Mouse (Mus musculus): ENCODE measurements at regions not wholly inside any gene's neighbourhood (a gene's known extent, or its start where the extent isn't known, plus 50 kb on each side); places are given as distances from the start of the nearest gene placed in this dataset.

- DNase-seq (ENCODE audit: low spot score in 2 of 2): no peak
Observed at GRCm38 (mm10) chr15:36427334-36427733, 580.2 kb downstream of the Zfp706 start.

- DNase-seq (ENCODE audit: low spot score in 2 of 2): peak; percentile 38 to 58
Observed at GRCm38 (mm10) chr15:36425902-36426301, 581.7 kb downstream of the Zfp706 start.

GRCm38 (mm10) chr15:36424047-36424446 lies 583.5 kb downstream of the Zfp706 start:
- no peak for DNase-seq (ENCODE audit: low spot score in 2 of 2)

GRCm38 (mm10) chr15:36422781-36423180 lies 584.8 kb downstream of the Zfp706 start:
- DNase-seq (ENCODE audit: low spot score in 2 of 2): no peak

- DNase-seq (ENCODE audit: low spot score in 2 of 2): no peak
Observed at GRCm38 (mm10) chr15:36419943-36420480, 587.6 kb downstream of the Zfp706 start.

- DNase-seq (ENCODE audit: low spot score in 2 of 2): no peak
Observed at GRCm38 (mm10) chr15:36417426-36417825, 590.1 kb downstream of the Zfp706 start.

- no peak for DNase-seq (ENCODE audit: low spot score in 2 of 2)
Observed at GRCm38 (mm10) chr15:36415552-36416249, 591.9 kb downstream of the Zfp706 start.

GRCm38 (mm10) chr15:36412016-36412415 lies 595.6 kb downstream of the Zfp706 start:
- DNase-seq (ENCODE audit: low spot score in 2 of 2): no peak

GRCm38 (mm10) chr15:36405446-36405845 lies 602.1 kb downstream of the Zfp706 start:
- DNase-seq (ENCODE audit: low spot score in 2 of 2): no peak

- no peak for DNase-seq (ENCODE audit: low spot score in 2 of 2)
Observed at GRCm38 (mm10) chr15:36403336-36404119, 604.0 kb downstream of the Zfp706 start.

GRCm38 (mm10) chr15:36402051-36402450 lies 605.5 kb downstream of the Zfp706 start:
- no peak for DNase-seq (ENCODE audit: low spot score in 2 of 2)

- DNase-seq (ENCODE audit: low spot score in 2 of 2): no peak
Observed at GRCm38 (mm10) chr15:36400311-36400840, 607.2 kb downstream of the Zfp706 start.

- no peak for DNase-seq (ENCODE audit: low spot score in 2 of 2)
Observed at GRCm38 (mm10) chr15:36399355-36400012, 608.1 kb downstream of the Zfp706 start.

GRCm38 (mm10) chr15:36398099-36398982 lies 609.2 kb downstream of the Zfp706 start:
- DNase-seq (ENCODE audit: low spot score in 2 of 2): no peak

- DNase-seq (ENCODE audit: low spot score in 2 of 2): no peak
Observed at GRCm38 (mm10) chr15:36396791-36397190, 610.8 kb downstream of the Zfp706 start.

- DNase-seq (ENCODE audit: low spot score in 2 of 2): no peak
Observed at GRCm38 (mm10) chr15:36396245-36396644, 611.3 kb downstream of the Zfp706 start.

- DNase-seq (ENCODE audit: low spot score in 2 of 2): no peak
Observed at GRCm38 (mm10) chr15:36395672-36396050, 611.9 kb downstream of the Zfp706 start.

- no peak for DNase-seq (ENCODE audit: low spot score in 2 of 2)
Observed at GRCm38 (mm10) chr15:36394914-36395671, 612.5 kb downstream of the Zfp706 start.

GRCm38 (mm10) chr15:36389775-36390174 lies 617.8 kb downstream of the Zfp706 start:
- no peak for DNase-seq (ENCODE audit: low spot score in 2 of 2)

- DNase-seq (ENCODE audit: low spot score in 2 of 2): no peak
Observed at GRCm38 (mm10) chr15:36381228-36381671, 626.3 kb downstream of the Zfp706 start.
